ENCODE assay signal across 16 mouse cellular contexts in the genomic region with DNA sequence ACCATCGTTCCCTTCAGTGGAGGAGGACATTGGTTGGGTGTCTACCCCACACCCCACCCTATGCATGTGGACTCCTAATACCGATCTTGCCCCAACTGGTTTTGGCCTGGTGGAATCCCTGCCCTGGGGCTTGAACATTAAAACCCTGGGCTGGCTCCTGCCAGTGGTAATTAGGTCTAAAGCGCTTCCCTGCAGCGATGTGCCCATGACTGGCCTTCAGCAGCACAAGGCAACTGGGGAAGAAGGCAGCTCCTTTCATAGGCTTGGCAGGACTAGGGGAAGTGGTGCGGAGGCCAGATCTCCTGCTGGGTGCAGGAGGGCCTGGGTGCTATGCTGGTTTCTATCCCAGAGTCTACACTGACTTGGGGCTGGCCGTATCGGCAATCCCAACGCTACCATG.
"Had no signal": no experiment of that assay in that cellular context is flagged by ENCODE, and none has a peak within 500 bp of the region (broad histone marks: within the 10 kb centered on the region; RNA-seq: fewer than 3 reads in every experiment).

No protein-coding gene starts in this region.

- H3K36me3 ChIP-seq: liver, embryonic 13.5 days; lung, embryonic 15.5 days; midbrain, embryonic 12.5 days; neural tube, embryonic 13.5 days had no signal

- DNase-seq: kidney, adult 11 months; kidney, postnatal 10 days; kidney, postnatal 4 days; liver, embryonic 13.5 days; liver, postnatal 0 days; lung, postnatal 14 days; retina, postnatal 1 day; right cerebral cortex, postnatal 4 days; spleen, adult 18-20 months had no signal

- H3K27ac ChIP-seq: left cerebral cortex, adult 2 months; liver, embryonic 13.5 days; lung, embryonic 15.5 days; macrophage; midbrain, embryonic 12.5 days; neural tube, embryonic 13.5 days had no signal

- H3K9ac ChIP-seq: liver, embryonic 13.5 days; liver, postnatal 0 days; lung, embryonic 15.5 days; midbrain, embryonic 12.5 days; neural tube, embryonic 13.5 days had no signal

- H3K27me3 ChIP-seq: liver, embryonic 13.5 days; lung, embryonic 15.5 days; neural tube, embryonic 13.5 days had no signal

- H3K9me3 ChIP-seq: liver, embryonic 13.5 days; lung, embryonic 15.5 days; midbrain, embryonic 12.5 days; neural tube, embryonic 13.5 days had no signal

- H3K4me3 ChIP-seq: left cerebral cortex, adult 2 months; liver, embryonic 13.5 days; lung, embryonic 15.5 days; megakaryocyte, embryonic 14.5 days; midbrain, embryonic 12.5 days; neural tube, embryonic 13.5 days had no signal

- H3K4me1 ChIP-seq: megakaryocyte, embryonic 14.5 days; neural tube, embryonic 13.5 days had no signal

- H3K4me2 ChIP-seq: liver, embryonic 13.5 days; lung, embryonic 15.5 days; midbrain, embryonic 12.5 days; neural tube, embryonic 13.5 days had no signal

- ATAC-seq: liver, postnatal 0 days; midbrain, embryonic 16.5 days had no signal
